In the genomic region with DNA sequence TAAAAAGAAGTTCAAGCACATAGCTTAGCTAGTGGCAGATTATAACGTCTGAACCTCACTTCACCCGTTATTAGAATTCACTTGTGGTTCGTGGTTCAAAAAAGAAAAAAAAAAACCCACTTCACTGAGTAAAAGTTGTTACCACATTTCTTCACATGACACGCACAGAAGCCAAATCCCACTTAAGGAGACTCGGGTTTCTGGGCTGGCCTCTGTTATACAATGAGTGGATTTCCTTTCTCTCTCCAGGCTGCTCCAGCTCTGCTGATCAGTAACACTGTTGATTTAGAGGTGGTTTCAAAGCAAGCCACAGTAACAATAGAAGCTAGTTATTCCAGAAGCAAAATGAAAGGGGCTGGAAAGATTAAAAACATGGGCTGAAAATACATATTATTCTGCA, we compare ENCODE assay signal across 23 mouse cellular contexts.
DNase-seq lines count a peak whose midpoint lies in the region; ATAC-seq lines count a peak whose summit lies in the region.
"Had no signal": no experiment of that assay in that cellular context is flagged by ENCODE, and none has a peak within 500 bp of the region (broad histone marks: within the 10 kb centered on the region; RNA-seq: fewer than 3 reads in every experiment).

No protein-coding gene starts in this region.

- H3K27ac ChIP-seq in embryonic facial prominence, embryonic 11.5 days (replicated peaks; ENCODE audit: low read depth, low read length): no peak overlapping the region
- H3K27ac ChIP-seq in embryonic facial prominence, embryonic 10.5 days (replicated peaks): no peak overlapping the region
- no peak overlapping the region for H3K27ac ChIP-seq in embryonic facial prominence, embryonic 14.5 days (replicated peaks; ENCODE audit: low read depth, low read length)
- H3K27ac ChIP-seq: embryonic facial prominence, embryonic 12.5 days; heart, adult 2 months; heart, embryonic 15.5 days; hindbrain, embryonic 13.5 days; hindbrain, postnatal 0 days had no signal

- intact Hi-C loops in left cerebral cortex, postnatal 10 days (cut with DNase I): no loop called here

- ATAC-seq in embryonic facial prominence, embryonic 11.5 days (replicated peaks; ENCODE audit: insufficient number of reproducible peaks, low FRiP score, low TSS enrichment, low read depth): no peak
- ATAC-seq in embryonic facial prominence, embryonic 14.5 days (ENCODE audit: low read depth): 0 out of 2 replicates have a peak, but pooled peaks have one; percentile 62
- ATAC-seq: activated CD4-positive, CD25-positive, alpha-beta regulatory T cell, adult 4 months; forebrain, postnatal 0 days; hindbrain, postnatal 0 days; Patski had no signal

- H3K9me3 ChIP-seq in embryonic facial prominence, embryonic 11.5 days (replicated peaks; ENCODE audit: control insufficient read depth, low read length): no peaks in the 10 kb centered on the region
- no peaks in the 10 kb centered on the region for H3K9me3 ChIP-seq in embryonic facial prominence, embryonic 10.5 days
- H3K9me3 ChIP-seq in embryonic facial prominence, embryonic 14.5 days (ENCODE audit: control insufficient read depth, low read length): no peaks in the 10 kb centered on the region
- H3K9me3 ChIP-seq: embryonic facial prominence, embryonic 12.5 days; heart, embryonic 15.5 days; hindbrain, embryonic 13.5 days had no signal

- H3K4me3 ChIP-seq in embryonic facial prominence, embryonic 11.5 days (ENCODE audit: low read depth, low read length): no peak overlapping the region
- H3K4me3 ChIP-seq in embryonic facial prominence, embryonic 10.5 days: no peak overlapping the region
- H3K4me3 ChIP-seq in embryonic facial prominence, embryonic 14.5 days (ENCODE audit: low read depth, low read length): no peak overlapping the region
- H3K4me3 ChIP-seq: embryonic facial prominence, embryonic 12.5 days; heart, adult 2 months; heart, embryonic 15.5 days; hindbrain, embryonic 13.5 days had no signal

- no peaks in the 10 kb centered on the region for H3K27me3 ChIP-seq in embryonic facial prominence, embryonic 11.5 days (ENCODE audit: control insufficient read depth, insufficient read depth, low read length)
- H3K27me3 ChIP-seq in embryonic facial prominence, embryonic 10.5 days (replicated peaks; ENCODE audit: low read depth, poor library complexity, severe bottlenecking): no peaks in the 10 kb centered on the region
- H3K27me3 ChIP-seq in embryonic facial prominence, embryonic 14.5 days (replicated peaks; ENCODE audit: control insufficient read depth, insufficient read depth, low read length): no peaks in the 10 kb centered on the region
- H3K27me3 ChIP-seq: embryonic facial prominence, embryonic 12.5 days; heart, embryonic 15.5 days; hindbrain, embryonic 13.5 days; Patski had no signal

- WGBS in embryonic facial prominence, embryonic 11.5 days: 41% methylated on average over 5 of the region's 5 CpGs
- 60% methylated on average over 5 of the region's 5 CpGs for WGBS in embryonic facial prominence, embryonic 10.5 days
- WGBS in embryonic facial prominence, embryonic 14.5 days: 21% methylated on average over 5 of the region's 5 CpGs

- no peak overlapping the region for H3K4me2 ChIP-seq in embryonic facial prominence, embryonic 11.5 days (ENCODE audit: low read depth, low read length)
- no peak overlapping the region for H3K4me2 ChIP-seq in embryonic facial prominence, embryonic 14.5 days (ENCODE audit: low read depth, low read length)
- H3K4me2 ChIP-seq: embryonic facial prominence, embryonic 12.5 days; heart, embryonic 11.5 days; heart, embryonic 15.5 days; hindbrain, embryonic 13.5 days had no signal

- H3K9ac ChIP-seq in embryonic facial prominence, embryonic 11.5 days (replicated peaks; ENCODE audit: low read length): no peak overlapping the region
- H3K9ac ChIP-seq in embryonic facial prominence, embryonic 14.5 days (ENCODE audit: low read depth, low read length): no peak overlapping the region
- H3K9ac ChIP-seq: embryonic facial prominence, embryonic 12.5 days; forebrain, postnatal 0 days; heart, embryonic 15.5 days; hindbrain, embryonic 13.5 days had no signal

- H3K36me3 ChIP-seq in embryonic facial prominence, embryonic 11.5 days (replicated peaks; ENCODE audit: control insufficient read depth, insufficient read depth, low read depth, low read length): no peaks in the 10 kb centered on the region
- H3K36me3 ChIP-seq in embryonic facial prominence, embryonic 10.5 days (replicated peaks): no peaks in the 10 kb centered on the region
- no peaks in the 10 kb centered on the region for H3K36me3 ChIP-seq in embryonic facial prominence, embryonic 14.5 days (ENCODE audit: control insufficient read depth, insufficient read depth, low read length)
- H3K36me3 ChIP-seq: embryonic facial prominence, embryonic 12.5 days; heart, embryonic 15.5 days; hindbrain, embryonic 13.5 days had no signal

- peak; percentile 25 for DNase-seq in embryonic facial prominence, embryonic 11.5 days (ENCODE audit: low spot score)
- DNase-seq in embryonic facial prominence, embryonic 10.5 days (ENCODE audit: low spot score): no peak
- DNase-seq in lung, postnatal 36 days: peak; percentile 55
- DNase-seq in lung, postnatal 4 days: no peak
- DNase-seq in embryonic facial prominence, embryonic 14.5 days (ENCODE audit: low spot score): peak; percentile 86
- DNase-seq in skeletal muscle tissue, adult 2 months (ENCODE audit: low read depth, low spot score): peak; percentile 7
- DNase-seq in cerebellum, postnatal 25 days: no peak
- no peak for DNase-seq in left cerebral cortex, postnatal 10 days (ENCODE audit: extremely low spot score in 1 of 2, low spot score in 2 of 2)
- DNase-seq: adrenal gland, adult 2 months; adrenal gland, postnatal 25 days; cerebellum, adult 18-20 months; cerebellum, adult 9-11 months; forebrain, postnatal 0 days; gastrocnemius, postnatal 14 days; heart, adult 2 months; heart, postnatal 14 days had no signal

- no peaks in the 10 kb centered on the region for H3K4me1 ChIP-seq in embryonic facial prominence, embryonic 11.5 days (ENCODE audit: control insufficient read depth, insufficient read depth, low read length)
- no peaks in the 10 kb centered on the region for H3K4me1 ChIP-seq in embryonic facial prominence, embryonic 10.5 days
- peaks cover 4% of the 10 kb centered on the region for H3K4me1 ChIP-seq in embryonic facial prominence, embryonic 14.5 days (ENCODE audit: control insufficient read depth, insufficient read depth, low read length)
- H3K4me1 ChIP-seq: heart, embryonic 15.5 days; hindbrain, embryonic 13.5 days had no signal

Comparison
In these comparisons a context has a peak if more than half of its experiments do, and no peak if none do; other contexts are left out.
1. DNase-seq: peak in embryonic facial prominence, embryonic 11.5 days (single experiment), lung, postnatal 36 days (single experiment), embryonic facial prominence, embryonic 14.5 days (single experiment) and skeletal muscle tissue, adult 2 months (single experiment); none in embryonic facial prominence, embryonic 10.5 days (single experiment), lung, postnatal 4 days (0 of 2), cerebellum, postnatal 25 days (0 of 2) and left cerebral cortex, postnatal 10 days (0 of 2).